Mouse (Mus musculus) heart, adult 18-20 months (tissue): ENCODE results near the gene Miga1. TPM values are rescaled to one million over a fixed set of nuclear protein-coding genes. Genes with fewer than 3 reads are reported as not detected.

Experiments used
- DNase-seq, 2 experiments: peaks; one replicate each; pipeline ENCODE4 v3.0.0; 2021 to 2022; ENCODE audit warnings: mixed read lengths in 1 of 2
- long read RNA-seq, 2 experiments: library from polyadenylated mRNA; stranded (forward); transcript quantifications; one replicate each; pipeline ENCODE4 v2.0.0; 2021
- total RNA-seq, 2 experiments: library from RNA; stranded (reverse); gene quantifications; 2 replicates each; pipeline ENCODE4 v1.2.3; 2021

Gene Miga1
- total RNA-seq = 10 to 100 TPM; 10.8 to 14.7 TPM
- long read RNA-seq, experiment 1, full-length matches to known transcripts = 1 of 3 reads
- long read RNA-seq, experiment 1, partial matches to known transcripts = 0 of 3 reads
- long read RNA-seq, experiment 1, other reads (novel, unspliced or antisense) = 2 of 3 reads
- long read RNA-seq, experiment 2, partial matches to known transcripts = 1 of 1 reads
- long read RNA-seq, experiment 2, other reads (novel, unspliced or antisense) = 0 of 1 reads

- DNase-seq = peak; percentile 75 to 77
Observed at GRCm38 (mm10) chr3:152339862-152340557, at the start of gene Miga1. Miga1 (minus strand) TSS chr3:152340407.

GRCm38 (mm10) chr3:152384106-152384505, 43.9 kb upstream of the Miga1 start:
- no peak for DNase-seq

- DNase-seq = no peak
Observed at GRCm38 (mm10) chr3:152376063-152376462, 35.9 kb upstream of the Miga1 start.

- DNase-seq = no peak
Observed at GRCm38 (mm10) chr3:152364181-152364580, 24.0 kb upstream of the Miga1 start.

- DNase-seq = no peak
Observed at GRCm38 (mm10) chr3:152359151-152359550, 18.9 kb upstream of the Miga1 start.

- no peak for DNase-seq
Observed at GRCm38 (mm10) chr3:152356751-152357150, 16.5 kb upstream of the Miga1 start.

- DNase-seq = peak in 1 of 2 experiments; percentile 9
Observed at GRCm38 (mm10) chr3:152355361-152355760, 15.2 kb upstream of the Miga1 start.

- no peak for DNase-seq
Observed at GRCm38 (mm10) chr3:152353434-152354177, 13.4 kb upstream of the Miga1 start.

- DNase-seq = no peak
Observed at GRCm38 (mm10) chr3:152352289-152352688, 12.1 kb upstream of the Miga1 start.

GRCm38 (mm10) chr3:152350966-152351365, 10.8 kb upstream of the Miga1 start:
- no peak for DNase-seq

GRCm38 (mm10) chr3:152350431-152350830, 10.2 kb upstream of the Miga1 start:
- DNase-seq = no peak

- DNase-seq = no peak
Observed at GRCm38 (mm10) chr3:152348011-152348830, 8.0 kb upstream of the Miga1 start.

GRCm38 (mm10) chr3:152347227-152347626, 7.0 kb upstream of the Miga1 start:
- no peak for DNase-seq

GRCm38 (mm10) chr3:152346633-152347141, 6.5 kb upstream of the Miga1 start:
- DNase-seq = peak in 1 of 2 experiments; percentile 68

GRCm38 (mm10) chr3:152345732-152346632, 5.8 kb upstream of the Miga1 start, which contains the start of gene Usp33:
Usp33 (plus strand) TSS chr3:152346478.
- peak; percentile 95 to 96 for DNase-seq

GRCm38 (mm10) chr3:152342961-152343517, 2.8 kb upstream of the Miga1 start:
- no peak for DNase-seq

- DNase-seq = no peak
Observed at GRCm38 (mm10) chr3:152336085-152336484, 4.1 kb downstream of the Miga1 start.

GRCm38 (mm10) chr3:152333641-152334040, 6.6 kb downstream of the Miga1 start:
- no peak for DNase-seq

- no peak for DNase-seq
Observed at GRCm38 (mm10) chr3:152332545-152333300, 7.5 kb downstream of the Miga1 start.

- DNase-seq = no peak
Observed at GRCm38 (mm10) chr3:152332104-152332503, 8.1 kb downstream of the Miga1 start.
